Mouse (Mus musculus): Measurements from ENCODE around the gene Inip.

- TF ChIP-seq CTCF (IDR thresholded peaks at IDR 0.05; ENCODE audit: low read depth, low read length) = no peak
- TF ChIP-seq POLR2A (IDR thresholded peaks at IDR 0.05; ENCODE audit: extremely low read depth, insufficient read depth, low read length) = no peak
These were observed 1.4 kb upstream of the Inip start for GRCm38 (mm10) chr4:59802792-59803191.
